Mouse (Mus musculus) heart, postnatal 0 days (tissue): ENCODE data around the gene Zfp958.

Experiments used
- CTCF ChIP-seq: IDR thresholded peaks from 2 replicates; pipeline ENCODE4 v1.5.1; 2016; ENCODE audit warnings: antibody characterized with exemption, control low read depth, low read depth
- EP300 ChIP-seq: IDR thresholded peaks from 2 replicates; pipeline ENCODE4 v1.6.1; 2016; ENCODE audit warnings: antibody characterized with exemption, low read depth

DNA sequence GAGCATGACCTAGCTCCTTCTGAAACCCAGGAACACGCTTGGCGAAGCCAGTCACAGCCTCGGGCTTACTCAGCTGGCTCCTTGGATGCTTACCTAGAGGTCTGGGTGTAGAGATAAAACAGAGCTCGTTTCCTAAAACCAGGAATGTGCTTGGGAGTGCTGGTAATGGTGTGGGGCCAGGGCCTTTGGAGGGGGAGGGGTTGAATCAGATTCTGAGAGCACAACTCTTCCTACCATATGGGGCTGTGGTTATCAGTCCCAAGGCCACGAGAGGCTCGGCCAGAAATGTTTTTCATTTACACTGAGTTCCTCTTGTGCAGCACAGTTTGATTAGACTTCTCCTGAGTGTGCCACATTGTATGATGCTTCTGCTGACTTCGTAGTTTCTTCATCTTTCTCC is 63.6 kb downstream of the Zfp958 start:
- no peak for TF ChIP-seq CTCF
- no peak for TF ChIP-seq EP300
